Mouse (Mus musculus): ENCODE data around the gene Gm6657. TPM values are rescaled to one million over a fixed set of nuclear protein-coding genes. Genes with fewer than 3 reads are reported as not detected.

Gm6657 gene
- polyA plus RNA-seq (2017; shearing (Covaris generic)) = not detected

GRCm38 (mm10) chr12:78193942-78194341, at the start of gene Gm6657:
Gm6657 (plus strand) TSS chr12:78194242.

GRCm38 (mm10) chr12:78225707-78226518, 31.9 kb downstream of the Gm6657 start, which contains the start of gene Gphn:
Gphn (plus strand) TSS chr12:78226379.

Other genes starting within 250 kb of the Gm6657 start
- 10 to 100 TPM; 11.4 to 12.9 TPM for gene Gphn, start 32.1 kb downstream of the Gm6657 start, polyA plus RNA-seq (2017; shearing (Covaris generic))

Measured in inflammation-experienced regulatory T-cells (primary cell).